Mouse (Mus musculus): ENCODE results near the gene Msl2.

- TF ChIP-seq CTCF (IDR thresholded peaks at IDR 0.05; ENCODE audit: low read depth): no peak
- no peak for TF ChIP-seq EP300 (optimal IDR thresholded peaks at IDR 0.05)
Measured at GRCm38 (mm10) chr9:101045710-101046338, 28.1 kb upstream of the Msl2 start.
